Mouse (Mus musculus) cerebellum, postnatal 25 days (tissue): ENCODE results near the gene Gm20481.
A peak's percentile ranks its signal among the peaks of the same experiment; 100 is the strongest.
"Not testable (repeated sequence)": the region's sequence is repeated elsewhere in the genome, so short reads cannot be mapped to it uniquely, and the experiment has no call there.

Experiments
- DNase-seq, 2 experiments: peaks; one replicate each; pipeline ENCODE4 v3.0.0; 2021; ENCODE audit warnings: mixed read lengths in 2 of 2

The Gm20481 gene

DNA sequence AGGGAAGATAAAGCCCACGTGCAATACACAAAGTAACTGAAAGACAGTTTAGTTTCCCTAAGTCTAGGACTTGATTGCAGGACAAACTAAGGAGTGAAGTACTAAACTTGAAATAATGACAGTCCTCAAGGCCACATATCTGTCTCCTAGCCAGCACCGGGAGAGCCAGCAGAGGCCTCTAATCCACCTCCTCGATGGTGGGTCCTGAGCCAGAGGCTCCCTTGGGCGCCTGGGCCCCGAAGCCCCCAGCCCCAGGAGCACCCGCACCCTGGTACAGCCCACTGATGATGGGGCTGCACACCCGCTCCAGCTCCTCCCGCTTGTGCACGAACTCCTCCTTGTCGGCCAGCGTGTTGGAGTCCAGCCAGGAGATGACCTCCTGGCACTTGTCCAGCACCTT is at the start of gene Gm20481:
Gm20481 (plus strand) TSS at position 91 of the 400 bp plus-strand sequence.
- DNase-seq = not testable (repeated sequence)

DNA sequence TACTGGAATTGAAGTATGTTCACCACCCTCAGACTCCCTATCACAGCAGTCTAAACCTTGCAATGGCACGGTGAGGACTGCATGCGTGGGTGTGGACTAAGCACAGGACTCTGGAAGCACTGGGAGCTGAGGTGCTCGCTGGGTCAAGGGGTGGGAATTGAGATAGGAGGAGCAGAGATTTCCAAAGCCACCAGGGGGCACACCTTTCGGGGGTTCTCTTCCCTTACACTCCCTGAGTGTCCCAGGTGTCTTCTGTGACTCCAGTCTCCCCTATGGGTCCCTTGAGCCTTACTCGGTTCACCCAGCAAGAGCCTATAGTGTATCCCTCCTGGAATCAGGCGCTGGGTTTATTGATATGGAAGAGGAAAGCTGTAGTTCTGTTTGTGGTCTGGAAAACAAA is 46.8 kb upstream of the Gm20481 start:
- no peak for DNase-seq

DNA sequence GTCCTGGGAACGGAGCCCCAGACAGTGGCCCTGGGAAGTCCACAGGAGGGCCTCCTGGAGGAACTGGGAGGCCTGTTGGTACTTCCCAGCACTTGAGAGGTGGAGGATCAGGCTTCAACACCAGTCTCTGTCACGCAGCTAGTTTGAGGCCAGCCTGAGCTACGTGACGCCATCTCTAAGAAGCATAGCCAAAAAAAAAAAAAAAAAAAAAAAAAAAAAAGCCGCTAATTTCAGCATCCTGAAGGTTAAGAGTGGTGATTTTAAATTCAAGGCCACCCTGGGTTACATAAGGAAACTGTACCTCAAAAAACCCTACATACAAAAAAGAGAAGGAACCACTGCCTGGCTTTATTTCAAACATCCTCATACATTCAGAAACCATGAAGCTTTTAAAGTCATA is 45.5 kb upstream of the Gm20481 start:
- no peak for DNase-seq

DNA sequence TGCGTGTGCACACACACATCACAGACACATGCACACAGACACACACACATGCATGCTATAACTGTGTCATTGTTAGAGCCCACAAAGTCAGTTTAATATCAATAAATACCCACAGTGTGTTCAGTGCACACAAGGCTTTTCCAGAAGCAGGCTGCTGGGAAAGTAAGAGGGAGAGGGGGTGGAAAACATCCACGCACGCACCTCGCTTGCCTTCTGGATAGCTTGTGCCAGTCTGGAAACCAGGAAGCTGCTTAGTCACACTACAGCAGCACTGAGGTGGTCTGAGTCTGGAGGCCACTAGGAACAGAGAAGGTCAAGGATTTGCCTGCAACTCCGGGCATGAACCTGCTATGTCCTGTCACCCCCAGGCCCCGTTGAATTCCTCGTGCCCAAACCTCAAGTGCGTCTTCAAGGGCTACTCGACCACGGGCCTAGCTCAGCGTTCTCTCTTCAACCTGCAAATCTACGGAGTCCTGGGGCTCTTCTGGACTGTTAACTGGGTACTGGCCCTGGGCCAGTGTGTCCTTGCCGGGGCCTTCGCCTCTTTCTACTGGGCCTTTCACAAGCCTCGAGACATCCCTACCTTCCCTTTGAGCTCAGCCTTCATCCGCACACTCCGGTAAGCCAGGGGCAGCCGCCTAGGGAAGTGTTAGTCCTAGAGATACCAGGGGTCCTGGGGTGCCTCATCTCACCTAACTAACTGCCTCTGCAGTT is 42.2 kb upstream of the Gm20481 start:
- DNase-seq = no peak

DNA sequence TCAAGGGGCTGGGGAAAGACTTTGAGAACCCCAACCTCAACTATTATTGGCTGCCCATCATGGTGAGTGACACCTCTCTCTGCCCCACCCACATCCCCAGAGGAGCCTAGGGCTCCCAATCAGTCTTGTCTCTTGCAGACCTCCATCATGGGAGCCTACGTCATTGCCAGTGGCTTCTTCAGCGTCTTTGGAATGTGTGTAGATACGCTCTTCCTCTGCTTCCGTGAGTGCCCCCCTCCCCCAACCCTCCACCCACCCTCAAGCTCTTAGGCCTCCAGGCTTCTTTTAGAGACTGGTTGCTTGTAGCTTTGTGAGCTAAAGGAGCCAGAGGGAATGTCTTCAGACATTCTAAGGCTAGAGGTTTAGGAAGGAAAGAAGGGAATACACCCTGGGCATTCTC is 40.9 kb upstream of the Gm20481 start:
- DNase-seq = no peak

DNA sequence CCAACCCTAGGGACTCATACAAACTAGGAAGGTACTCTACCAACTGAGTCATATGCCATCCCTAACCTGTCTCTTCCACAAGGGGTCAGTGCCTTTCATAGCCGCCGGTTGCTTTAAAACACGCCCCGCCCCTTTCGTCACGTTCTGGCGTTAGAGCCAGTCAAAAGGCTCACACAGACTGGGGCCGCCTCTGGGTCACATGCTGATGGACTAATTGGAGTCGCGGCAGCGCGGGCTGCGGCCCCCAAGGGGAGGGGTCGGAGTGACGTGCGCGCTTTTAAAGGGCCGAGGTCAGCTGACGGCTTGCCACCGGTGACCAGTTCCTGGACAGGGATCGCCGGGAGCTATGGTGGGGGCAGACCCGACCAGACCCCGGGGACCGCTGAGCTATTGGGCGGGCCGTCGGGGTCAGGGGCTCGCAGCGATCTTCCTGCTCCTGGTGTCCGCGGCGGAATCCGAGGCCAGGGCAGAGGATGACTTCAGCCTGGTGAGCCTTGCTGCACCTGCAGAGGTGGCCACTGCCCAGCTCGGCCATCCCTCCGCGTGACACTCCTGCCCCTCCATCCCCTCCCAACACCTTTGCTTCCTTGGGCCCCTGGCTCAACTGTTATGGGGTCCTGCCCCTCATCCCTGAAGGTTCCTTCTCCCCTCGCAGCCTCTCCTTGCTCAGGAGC is 38.5 kb upstream of the Gm20481 start, which contains the start of gene Neu1:
Neu1 (plus strand) TSS at position 193 of the 674 bp plus-strand sequence.
- DNase-seq = peak; percentile 99

DNA sequence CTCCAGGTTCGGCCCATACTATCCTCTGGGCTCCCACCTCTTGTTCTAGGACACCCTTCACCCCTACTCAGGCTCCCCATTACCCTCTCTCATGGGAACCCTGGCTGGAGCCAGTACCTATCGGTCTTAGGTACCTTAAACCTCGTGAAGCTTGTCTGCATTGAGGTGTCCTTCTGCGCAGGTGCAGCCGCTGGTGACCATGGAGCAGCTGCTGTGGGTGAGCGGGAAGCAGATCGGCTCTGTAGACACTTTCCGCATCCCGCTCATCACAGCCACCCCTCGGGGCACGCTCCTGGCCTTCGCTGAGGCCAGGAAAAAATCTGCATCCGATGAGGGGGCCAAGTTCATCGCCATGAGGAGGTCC is 38.0 kb upstream of the Gm20481 start:
- DNase-seq = peak; percentile 64 to 68

DNA sequence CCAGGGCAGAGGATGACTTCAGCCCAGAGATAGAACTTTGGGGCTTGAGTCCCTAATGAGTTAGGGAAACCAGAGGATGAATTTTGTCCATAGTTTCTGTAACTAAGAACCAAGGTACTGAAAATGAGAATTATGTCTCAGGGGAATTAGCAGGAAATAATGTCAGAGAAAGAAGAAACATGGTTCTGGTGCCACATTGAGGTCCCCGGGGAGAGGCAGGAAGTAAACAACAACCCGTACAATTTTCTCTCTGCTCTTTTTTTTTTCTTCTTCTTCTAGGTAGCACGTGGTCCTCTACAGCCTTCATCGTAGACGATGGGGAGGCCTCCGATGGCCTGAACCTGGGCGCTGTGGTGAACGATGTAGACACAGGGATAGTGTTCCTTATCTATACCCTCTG is 37.4 kb upstream of the Gm20481 start:
- DNase-seq = no peak

DNA sequence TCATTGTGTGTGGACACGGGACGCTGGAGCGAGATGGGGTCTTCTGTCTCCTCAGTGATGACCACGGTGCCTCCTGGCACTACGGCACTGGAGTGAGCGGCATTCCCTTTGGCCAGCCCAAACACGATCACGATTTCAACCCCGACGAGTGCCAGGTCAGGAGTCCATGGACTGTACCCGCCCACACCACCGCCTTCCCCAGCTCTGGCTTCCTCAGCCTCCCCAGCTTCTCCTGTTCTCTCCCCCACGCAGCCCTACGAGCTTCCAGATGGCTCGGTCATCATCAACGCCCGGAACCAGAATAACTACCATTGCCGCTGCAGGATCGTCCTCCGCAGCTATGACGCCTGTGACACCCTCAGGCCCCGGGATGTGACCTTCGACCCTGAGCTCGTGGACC is 35.7 kb upstream of the Gm20481 start:
- no peak for DNase-seq

DNA sequence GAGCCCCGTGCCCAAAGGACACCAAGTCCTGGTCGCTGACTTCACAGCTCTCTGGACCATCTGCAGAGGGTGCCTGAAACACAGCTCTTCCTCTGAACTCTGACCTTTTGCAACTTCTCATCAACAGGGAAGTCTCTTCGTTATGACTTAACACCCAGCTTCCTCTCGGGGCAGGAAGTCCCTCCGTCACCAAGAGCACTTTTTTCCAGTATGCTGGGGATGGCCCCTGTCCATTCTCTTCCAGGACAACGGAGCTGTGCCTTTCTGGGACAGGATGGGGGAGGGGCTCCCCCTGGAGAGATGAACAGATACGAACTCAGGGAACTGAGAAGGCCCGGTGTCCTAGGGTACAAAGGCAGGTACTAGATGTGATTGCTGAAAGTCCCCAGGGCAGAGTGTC is 34.9 kb upstream of the Gm20481 start:
- DNase-seq = no peak

DNA sequence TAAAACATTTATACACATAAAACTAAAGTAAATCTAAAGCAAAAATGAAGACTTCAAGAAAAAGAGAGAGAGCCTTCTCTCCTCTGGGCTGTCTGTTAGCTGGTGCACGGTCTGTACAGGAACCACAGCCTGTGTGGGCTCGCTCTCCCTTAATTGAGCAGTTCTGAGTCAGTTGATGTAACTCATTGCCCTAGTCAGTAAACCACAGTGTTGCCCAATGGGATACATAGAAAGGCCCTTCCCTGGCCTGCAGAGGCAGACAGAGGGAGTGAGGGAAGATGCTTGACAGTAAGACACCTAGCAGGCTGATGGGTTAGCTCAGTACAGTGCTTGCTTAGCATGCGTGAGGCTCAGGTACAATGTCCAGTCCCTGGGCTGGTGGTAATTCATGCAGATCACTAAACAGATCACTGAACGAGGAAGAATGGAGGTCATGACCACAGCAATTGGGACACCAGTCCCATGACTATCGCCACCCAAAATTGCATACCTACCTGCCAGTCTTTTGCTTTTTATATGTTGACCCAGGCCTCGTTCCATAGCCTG is 31.7 kb upstream of the Gm20481 start:
- no peak for DNase-seq

DNA sequence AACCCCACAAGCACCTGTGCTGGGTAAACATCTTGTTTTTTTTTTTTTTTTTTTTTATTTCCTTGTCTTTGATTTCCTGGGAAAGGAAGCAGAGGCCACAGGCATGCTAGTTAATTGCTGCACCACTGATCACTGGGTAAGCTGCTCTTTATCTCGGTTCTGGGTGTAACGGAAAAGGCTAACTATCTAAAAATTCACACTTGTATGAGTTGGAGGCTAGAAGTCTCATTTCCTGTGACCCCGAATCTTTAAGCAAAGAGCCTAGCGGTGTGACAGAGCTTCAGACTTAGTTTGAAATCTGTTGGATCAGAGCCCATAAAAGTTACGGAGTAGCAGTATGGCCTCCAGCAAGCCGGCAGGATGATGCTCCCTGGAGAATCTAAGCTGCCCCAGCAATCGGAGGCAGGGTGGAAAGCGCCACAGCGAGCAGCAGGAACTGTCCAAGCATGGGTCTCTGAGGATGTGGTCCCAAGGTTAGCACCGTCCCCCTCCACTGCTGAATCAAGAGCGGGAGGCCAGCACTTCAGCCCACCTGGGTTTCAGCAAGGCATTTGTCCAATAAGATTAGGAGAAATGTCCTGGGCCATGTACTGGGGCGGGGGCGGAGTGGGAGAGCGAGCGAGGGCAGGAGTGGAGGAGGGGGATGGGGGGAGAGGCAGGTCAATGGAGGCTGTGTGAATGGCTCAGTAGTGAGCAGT is 28.2 kb upstream of the Gm20481 start:
- no peak for DNase-seq

DNA sequence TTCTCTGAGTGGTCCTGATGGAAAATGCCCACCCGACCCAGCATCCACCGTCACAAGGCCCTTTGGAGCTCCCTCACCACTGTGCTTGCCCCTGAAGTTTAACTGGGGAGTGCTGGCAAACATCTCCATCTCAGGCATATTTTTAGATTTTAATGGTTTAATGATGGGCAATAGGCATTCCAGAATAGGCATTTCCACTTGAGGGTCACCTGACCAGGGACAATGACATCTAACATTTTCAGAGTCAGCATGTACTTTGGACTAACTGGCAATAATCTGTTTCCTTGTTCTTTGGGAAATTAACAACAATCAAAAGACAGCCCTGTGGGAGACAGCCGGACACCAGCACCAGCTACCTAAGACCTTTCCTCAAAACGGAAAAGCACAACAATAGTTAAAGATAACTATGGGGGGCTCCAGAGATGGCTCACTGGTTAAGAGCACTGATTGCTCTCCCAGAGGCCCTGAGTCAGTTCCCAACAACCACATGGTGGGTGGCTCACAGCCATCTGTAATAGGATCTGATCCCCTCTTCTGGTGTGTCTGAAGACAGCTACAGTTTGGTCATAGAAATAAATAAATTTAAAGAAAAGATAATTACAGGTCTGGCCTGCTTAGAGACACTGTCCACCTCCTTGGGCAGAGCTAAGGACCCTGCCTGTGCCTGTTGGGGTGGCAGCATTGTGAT is 26.4 kb upstream of the Gm20481 start:
- DNase-seq = no peak

DNA sequence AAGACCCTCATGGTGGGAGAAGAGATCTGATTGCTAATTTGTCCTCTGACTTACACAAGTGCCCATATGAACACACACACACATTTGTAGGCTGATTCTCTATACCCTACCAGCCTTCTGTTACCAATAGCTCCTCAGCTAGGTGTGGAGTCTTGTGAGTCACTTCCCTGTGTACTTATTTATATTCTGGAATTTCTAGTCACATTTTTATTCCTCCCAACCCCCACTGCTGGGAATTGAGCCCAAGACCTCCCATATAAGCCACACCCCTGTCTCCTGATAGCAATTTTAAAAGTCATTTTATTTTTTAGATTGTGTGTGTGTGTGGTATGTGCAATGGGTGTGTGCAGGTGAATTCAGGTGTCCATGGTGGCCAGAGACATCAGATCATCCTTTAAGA is 25.4 kb upstream of the Gm20481 start:
- DNase-seq = no peak

DNA sequence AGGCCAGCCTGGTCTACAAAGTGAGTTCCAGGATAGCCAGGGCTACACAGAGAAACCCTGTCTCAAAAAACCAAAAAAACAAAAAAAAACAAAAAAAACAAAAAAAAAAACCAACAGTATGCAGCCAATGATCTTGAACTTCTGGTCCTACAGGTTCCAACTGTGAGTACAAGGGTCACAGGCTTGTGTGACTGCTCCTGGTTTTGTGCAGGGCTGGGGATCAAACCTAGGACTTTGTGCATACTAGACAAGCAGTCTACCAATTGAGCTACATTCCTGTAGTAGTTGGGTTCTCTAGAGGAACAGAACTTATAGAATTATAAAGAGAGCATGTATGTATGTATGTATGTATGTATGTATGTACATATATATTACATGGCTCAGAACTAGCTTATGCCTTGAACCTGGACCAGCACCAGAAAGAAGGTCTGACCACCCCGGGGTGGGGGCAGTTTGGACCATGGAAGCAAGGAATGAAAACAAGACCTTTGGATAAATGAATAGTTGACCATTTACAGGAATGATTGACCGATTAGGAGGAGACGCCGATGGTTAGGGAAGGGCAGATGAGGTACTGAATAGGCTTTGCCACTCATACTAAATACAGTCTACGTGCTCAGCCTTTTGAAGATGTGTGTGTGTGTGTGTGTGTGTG is 23.1 kb upstream of the Gm20481 start:
- DNase-seq = no peak

DNA sequence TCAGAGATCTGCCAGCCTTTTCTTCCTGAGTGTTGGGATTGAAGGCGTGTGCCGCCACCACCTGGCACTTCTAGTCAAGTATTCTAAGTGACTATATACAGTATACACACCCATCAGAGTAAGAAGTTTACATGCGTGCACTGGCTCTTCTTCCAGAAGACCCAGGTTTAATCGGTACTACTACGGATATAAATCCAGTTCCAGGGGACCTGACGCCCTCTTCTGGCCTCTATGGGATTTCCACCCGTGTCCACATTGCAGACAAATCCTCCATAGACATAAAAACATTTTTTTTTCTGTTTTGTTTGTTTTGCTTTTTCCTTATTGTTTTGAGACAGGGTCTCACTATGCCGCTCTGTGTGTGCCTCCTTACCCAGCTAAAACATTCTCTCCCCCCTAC is 22.1 kb upstream of the Gm20481 start:
- peak in 1 of 2 experiments; percentile 35 for DNase-seq

DNA sequence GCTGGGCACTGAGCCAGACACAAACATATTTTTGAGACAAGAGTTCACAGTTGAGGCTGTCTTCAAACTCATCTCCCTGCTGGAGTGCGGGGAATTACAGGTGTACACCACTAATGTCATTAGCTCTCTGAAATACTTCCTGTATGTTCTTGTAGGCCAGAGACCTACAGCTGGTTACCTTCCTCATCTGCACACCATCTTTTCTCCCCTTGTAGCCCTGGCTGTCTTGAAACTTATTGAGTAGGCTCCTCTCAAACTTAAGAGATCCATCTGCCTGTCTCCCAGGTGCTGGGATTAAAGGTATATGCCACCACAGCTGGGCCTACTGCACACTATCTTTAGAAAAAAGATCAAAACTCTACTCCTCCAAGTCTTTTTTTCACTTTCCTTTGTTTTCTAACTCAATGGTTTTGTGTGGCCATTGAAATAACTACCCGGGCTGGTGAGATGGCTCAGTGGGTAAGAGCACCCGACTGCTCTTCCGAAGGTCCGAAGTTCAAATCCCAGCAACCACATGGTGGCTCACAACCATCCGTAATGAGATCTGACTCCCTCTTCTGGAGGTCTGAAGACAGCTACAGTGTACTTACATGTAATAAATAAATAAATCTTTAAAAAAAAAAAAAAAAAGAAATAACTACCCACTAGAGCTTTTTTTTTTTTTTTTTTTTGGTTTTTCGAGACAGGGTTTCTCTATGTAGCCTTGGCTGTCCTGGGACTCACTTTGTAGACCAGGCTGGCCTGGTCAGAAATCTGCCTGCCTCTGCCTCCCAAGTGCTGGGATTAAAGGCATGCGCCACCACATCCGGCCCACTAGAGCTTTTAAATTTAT is 20.8 kb upstream of the Gm20481 start:
- DNase-seq = not testable (repeated sequence)

DNA sequence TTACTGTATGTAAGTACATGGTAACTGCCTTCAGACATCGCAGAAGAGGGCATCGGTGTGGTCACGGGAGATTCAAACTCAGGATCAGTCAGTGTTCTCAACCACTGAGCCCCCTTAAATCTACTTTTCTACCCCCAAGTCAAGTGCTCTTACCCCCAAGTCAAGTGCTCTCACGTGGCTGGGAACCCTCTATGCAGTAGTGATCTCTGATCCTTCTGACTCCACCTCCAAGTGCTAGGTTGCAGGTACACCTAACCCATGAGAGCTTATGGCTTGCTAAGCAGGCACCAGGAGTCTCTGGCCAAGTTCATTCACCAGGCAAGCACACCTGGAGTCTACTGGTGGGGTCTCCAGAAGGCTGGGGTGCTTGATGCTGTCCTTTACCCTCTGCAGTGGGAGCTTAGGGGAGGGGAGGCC is 20.2 kb upstream of the Gm20481 start:
- no peak for DNase-seq

DNA sequence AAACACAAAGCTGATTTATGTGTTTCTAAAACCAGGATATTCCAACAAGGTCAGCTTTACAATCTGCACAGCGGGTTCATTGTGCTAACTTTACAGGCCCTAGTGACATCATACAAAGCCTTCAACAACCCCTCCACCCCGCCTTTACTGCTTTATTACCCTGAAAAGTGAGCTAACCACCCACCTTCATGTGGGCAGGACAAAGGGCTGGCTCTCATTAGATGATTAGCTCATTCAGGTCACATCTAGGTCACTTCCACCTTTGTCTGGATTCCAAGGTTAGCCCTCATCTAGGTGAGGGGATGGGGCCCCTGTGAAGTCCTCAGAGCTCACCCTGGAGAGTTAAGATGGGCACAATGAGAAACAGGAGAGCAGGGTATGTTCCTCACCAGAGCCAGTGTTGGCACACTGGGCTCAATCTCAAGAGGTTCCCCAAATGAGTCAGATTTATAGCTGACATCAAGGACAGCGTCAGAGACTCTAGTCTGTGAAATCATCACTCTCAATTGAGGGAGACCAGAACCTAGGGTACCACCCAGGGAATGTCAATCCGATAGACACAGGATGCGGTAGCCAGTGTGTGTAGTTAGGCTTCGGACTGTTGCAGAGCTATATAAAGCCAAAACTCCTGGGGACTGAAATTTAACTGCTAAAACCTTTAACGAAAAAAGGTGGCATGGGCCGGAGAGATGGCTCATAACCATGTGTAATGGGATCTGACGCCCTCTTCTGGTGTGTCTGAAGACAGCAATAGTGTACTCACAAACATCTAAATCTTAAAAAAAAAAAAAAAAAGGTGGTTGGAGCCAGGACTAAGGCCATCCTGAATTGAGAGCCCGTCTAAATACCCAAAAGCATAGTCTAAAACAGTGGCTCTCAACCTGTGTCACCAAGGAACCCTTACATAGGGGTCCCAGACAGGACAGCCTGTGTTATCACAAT is 18.9 kb upstream of the Gm20481 start:
- no peak for DNase-seq

DNA sequence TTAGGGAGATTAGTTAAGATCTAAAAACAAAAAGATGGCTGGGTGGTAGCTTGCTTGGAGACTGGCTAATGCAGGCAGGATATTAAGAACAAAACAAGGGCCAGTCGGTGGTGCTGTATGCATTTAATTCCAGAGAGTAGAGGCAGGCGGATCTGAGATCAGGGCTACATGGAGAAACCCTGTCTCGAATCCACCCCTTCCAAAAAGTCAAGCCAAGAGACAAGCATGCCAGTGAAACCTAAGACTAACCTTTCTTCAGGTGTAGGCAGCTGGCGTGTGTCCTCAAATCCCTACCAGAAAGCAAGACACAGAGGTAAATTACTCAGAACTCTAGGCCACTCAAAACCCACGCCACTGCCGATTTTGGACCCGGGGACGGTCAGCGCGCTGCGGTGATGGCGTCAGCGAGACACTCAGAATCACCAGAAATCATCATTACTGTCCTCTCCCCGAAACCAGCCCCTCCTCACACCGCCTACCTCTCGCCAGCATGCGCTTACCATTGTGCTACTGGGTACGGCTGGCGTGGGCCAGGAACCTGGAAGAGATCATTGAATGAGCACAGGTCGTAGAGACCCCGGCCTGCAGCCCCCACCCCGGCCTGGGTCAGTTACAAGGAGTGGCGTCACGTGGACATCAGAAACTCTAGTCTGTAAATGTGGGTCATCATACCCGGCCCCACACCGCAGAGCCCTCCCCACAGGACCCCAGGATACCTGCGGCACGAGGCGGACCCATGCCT is 17.9 kb upstream of the Gm20481 start:
- DNase-seq = no peak
